Mouse (Mus musculus): ENCODE data around the gene Eif5a.
"Not testable (repeated sequence)": the region's sequence is repeated elsewhere in the genome, so short reads cannot be mapped to it uniquely, and the experiment has no call there.

Eif5a gene

DNA sequence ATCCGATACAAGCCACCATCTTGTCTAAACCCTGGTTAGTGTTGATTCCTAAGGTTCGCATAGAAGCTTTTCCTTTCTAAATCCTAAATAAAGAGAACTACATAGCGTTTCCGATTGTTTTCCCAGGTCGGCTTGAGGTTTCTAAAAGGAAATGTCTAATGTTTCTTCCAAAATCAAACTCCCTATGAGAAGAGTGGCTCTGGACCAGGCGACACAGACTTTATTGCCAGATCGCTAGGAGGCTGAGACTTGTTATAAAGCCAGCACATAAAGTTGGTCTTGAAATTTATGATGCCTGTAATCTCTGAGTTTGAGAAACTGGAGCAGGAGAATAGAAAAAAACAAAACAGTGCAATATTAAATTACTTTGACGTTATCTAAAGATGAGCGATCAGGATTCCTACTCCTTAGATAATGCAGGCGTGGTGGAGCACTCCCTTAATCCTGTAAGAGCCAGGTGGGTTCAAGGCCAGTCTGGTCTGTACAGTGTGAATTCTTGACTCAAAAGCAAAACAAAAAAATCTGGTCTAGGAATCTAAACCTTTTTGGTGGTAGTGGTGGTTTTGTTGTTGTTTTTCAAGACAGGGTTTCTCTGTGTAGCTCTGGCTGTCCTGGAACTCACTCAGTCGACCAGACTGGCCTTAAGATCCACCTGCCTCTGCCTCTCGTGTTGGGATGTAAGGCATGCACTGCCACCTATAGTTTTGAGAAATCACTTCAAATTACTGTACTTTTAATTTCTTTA lies 426 bp upstream of the Eif5a start:
- no peak for DNase-seq (ENCODE audit: low spot score)

DNA sequence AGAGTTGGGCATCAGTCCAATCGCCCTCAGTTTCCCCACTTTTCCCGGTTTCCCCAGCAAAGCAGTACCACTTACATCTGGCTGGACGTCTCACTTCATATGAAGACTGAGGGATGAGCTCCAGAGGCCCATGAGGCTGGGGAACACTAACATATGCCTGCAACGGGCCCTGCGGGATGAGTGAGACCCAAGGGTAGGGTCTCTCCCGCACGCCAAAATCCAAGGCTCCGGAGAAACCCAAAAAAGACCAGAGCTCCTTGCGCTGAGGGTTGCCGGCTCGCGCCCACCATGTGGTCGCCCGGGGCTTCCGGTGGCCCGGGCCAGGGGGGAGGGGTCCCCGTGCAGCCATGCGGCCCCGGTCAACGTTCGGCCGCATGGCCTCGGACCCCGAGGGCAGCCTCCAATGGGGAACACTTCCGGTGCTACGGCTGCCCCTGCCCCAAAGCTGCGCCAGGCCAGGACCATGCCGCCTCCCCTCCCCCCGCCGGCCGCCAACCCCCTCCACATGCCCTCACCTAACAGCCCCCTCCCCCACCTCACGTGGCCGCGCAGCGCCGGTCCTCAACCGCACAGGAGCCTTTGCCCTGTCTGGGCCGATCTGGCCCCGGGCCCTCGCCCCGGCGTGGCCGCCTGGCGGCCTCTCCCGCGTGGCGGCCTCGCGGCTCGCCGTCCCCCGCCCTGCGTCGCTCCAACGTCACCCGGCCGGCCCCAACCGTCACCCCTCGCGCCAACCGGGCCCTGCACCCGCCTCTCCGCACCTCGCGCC lies 1.3 kb downstream of the Eif5a start:
- peak; percentile 79 for DNase-seq (ENCODE audit: low spot score)

DNA sequence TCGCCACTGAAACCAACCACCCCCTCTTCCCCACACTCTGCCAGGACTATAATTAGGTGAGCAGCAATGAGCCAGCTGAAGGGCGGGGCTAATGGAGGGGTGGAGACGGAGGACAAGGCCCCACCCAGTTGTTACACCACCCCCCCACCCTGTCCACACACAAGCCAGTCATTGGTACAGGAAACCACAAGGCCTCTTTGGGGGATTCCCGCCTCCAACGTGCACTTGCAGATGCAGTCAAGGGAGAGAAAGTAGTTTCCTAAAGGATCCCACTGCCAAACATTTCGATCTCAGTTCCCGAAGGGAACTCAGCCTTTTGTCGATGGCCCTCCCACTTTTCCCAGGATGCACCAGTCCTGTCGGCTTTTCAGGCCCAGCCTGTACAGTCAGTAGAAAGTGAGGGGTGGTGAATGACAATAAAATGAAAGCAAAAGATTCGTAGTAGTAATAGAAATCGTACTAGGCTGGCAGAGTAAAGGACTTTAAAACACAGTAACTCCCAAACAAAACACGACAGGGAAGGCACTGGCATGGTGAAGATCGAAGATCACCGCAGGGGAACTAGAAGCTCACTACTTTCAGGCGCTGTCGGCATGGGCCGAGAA lies 2.0 kb downstream of the Eif5a start:
- peak; percentile 84 for DNase-seq (ENCODE audit: low spot score)

DNA sequence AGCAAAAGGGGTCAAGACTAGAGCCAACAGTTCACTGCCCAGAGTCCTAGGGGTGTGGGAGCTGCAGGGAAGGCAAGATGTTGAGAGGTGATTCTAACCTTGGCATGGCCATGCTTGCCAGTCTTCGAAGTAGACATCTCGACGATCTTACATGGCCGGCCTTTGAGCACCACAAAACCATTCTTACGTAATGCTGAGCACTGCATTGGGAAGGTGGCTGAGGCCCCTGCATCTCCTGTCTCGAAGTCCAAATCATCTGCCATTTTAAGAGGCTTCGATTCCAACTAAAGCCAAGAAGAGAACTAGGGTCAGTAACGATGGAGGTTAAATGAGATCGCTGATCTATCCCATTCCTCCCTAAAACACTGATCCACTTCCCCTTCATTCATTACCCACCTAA lies 2.7 kb downstream of the Eif5a start:
- DNase-seq (ENCODE audit: low spot score) = no peak

DNA sequence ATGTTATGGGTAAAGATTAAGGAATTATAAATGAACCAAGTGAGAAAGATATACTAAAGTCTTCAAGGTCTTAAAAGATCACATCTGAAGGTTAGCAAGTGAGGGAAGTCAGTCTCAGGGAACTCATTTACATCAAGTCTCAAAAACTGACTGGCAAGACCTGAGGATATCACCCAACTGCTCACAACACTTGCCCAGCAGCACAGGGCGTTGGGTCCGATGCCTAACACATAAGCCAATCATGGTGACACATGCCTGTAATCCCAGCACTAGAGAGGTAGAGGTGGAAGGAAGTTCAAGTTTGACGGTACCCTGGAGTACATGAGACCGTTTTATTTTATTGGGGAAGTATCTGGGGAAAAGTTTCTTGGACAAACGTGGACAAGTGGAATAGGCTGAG lies 3.6 kb downstream of the Eif5a start:
- no peak for DNase-seq (ENCODE audit: low spot score)

DNA sequence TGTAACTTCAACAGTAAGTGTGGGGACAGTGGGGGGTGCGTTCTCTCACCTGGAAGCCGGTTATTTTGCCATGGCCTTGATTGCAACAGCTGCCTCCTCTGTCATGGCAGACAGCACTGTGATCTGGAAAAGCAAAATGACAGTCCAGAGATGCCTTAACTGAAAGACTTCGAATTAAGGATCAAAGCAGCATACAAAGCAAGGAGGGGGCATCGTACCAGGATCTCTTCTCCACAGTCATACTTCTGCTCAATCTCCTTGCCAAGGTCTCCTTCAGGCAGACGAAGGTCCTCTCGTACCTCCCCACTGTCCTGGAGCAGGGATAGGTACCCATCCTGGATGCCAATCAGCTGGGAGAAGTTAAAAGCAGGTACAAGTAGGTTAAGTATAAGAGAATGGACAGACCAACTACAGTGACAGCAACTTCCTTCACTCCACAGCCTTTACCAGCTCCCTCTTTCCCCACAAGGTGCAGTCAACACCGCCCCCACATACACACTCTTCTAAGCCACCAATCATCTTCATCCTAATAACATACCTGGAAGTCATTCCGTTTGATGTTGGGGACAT lies 4.3 kb downstream of the Eif5a start:
- no peak for DNase-seq (ENCODE audit: low spot score)

DNA sequence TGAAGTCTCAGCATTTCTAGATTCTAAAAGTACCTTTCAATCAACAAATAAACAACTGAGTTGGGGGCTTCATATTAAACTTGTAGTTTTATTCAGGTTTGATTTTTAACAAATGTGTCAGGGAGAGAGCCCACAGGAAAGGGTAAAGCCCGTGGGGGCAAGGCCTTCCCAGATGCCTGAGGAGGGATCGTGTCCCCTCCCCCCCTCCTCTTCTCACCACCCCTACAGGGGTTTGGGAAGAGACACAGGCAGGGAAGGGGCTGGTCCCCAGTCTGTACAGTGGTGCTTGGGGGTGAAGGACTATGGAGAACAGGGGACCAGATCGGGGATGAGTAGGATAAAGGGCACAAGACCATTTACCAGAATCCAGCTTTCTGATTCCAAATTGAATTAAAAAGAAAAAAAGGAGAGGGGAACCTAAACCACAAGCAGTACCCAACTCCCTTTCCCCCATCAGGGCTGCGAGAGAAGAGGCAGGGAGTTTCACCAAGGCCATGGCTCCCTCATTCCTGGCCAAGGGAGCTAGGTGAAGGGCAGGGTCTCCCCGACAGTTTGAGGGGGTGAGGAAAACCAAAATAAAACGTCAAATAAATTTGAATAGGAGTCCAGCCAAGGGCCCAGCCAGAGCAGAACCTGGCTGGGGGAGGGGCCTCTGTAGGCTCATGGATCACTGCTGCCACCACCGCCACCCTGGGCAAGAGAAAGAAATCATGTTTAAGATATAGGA lies 4.9 kb downstream of the Eif5a start:
- DNase-seq (ENCODE audit: low spot score) = not testable (repeated sequence)

DNA sequence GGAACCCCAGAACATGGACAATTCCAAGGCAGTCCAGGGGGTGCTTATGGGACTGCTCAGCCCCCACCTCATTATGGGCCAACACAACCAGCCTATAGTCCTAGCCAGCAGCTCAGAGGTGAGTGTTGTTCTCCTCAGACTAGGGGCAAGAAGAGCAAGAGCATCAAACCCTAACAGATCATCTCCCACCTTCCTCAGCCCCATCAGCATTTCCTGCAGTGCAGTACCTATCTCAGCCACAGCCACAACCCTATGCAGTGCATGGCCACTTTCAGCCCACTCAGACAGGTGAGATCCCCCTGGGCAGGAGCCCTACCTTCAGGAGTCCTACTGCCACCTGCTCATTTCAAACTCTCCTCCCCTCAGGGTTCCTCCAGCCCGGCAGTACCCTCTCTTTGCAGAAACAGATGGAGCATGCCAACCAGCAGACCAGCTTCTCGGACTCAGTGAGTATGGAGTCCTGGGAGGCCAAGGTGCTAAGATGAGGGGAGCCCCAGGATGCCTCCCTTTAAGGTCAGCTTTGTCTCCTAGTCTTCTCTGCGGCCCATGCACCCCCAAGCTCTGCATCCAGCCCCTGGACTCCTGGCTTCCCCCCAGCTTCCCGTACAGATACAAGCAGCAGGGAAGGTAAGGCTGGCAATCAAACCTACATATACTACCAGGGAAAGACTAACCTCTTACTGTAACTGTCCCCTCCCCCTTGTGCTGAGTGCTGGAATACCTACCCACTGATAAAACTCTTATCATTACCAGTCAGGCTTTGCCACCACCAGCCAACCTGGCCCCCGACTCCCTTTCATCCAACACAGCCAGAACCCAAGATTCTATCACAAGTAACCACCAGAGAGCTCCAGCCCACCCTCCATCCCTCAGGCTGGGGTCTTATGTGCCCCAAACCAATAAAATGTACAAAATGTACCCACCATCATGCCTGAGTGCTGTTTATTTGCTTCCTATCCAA lies 5.8 kb downstream of the Eif5a start:
- DNase-seq (ENCODE audit: low spot score) = no peak

DNA sequence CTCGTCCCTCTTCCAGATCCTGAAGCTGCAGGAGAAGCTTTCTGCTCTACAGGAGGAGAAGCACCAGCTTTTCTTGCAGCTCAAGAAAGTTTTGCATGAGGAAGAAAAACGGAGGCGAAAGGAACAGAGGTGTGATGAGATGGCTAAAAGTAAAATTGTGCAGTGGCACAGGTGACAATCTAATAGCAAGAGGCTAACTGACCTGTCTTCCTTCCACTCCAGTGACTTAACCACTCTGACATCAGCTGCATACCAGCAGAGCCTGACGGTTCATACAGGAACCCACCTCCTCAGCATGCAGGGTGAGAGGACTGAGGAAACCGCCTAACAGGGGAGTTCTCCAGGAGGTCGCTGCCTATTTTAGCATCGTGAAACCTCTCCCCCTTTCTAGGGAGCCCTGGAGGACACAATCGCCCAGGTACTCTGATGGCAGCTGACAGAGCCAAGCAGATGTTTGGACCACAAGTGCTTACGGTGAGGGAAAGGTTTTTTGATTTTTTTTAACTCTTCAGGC lies 6.8 kb downstream of the Eif5a start:
- no peak for DNase-seq (ENCODE audit: low spot score)

DNA sequence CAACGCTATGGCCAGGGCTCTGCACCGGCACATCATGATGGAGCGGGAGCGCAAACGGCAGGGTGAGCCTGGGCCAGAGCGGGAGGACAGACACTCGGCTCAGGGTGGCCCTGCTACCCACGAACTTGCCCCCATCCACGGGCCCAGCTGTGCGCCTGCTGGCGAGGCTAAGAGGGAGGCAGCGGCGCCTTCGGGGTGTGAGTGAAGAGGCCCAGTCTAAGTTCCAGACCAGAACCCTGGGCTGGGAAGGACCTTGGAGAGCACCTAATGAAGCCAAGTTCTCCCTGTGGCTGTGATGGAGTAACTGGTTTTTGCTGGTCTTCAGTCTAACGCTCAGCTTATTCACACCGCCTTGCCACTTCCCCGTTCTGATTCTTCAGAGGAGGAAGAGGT lies 7.4 kb downstream of the Eif5a start:
- peak; percentile 53 for DNase-seq (ENCODE audit: low spot score)

DNA sequence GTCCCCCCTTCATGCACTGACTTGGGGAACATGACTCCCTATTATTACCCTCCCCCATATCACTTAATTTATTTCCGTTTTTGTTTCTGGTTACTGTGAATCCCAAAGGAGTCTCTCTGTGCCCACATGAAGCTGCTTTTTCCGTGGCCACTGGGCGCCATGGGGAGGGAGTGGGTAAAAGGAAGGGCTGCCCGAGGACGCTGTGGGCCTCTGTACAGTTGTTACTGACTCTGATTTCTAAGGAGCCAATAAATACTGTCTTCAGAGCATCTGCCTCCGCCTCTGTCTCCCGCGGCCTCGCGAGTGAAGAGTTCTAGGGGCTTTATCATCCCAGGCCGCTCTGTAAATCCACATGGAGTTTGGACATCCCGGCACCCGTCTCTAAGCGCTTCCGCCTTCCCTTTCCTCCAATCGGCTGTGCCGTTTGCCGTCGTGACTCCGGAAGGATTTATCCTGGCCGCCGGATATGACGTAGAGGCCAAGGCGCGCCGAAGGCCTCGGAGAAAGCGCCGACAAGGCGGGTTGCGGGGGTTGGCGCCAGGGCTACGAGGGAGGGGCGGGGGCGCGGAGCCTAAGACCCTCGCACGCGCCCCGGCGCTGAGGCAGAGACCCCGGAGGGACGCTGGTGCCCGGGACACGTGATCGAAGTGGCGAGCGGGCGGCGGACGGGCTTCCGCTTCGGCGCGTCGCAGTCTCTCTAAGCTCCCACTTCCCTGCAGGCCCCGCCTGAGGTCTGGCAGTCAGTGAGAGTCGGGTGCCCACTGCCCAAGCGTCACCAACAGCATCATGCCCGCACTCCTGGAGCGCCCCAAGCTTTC lies 8.0 kb downstream of the Eif5a start, which contains the start of gene Gps2:
Gps2 (plus strand) TSS at position 335 of the 818 bp plus-strand sequence.
- DNase-seq (ENCODE audit: low spot score) = peak; percentile 93

DNA sequence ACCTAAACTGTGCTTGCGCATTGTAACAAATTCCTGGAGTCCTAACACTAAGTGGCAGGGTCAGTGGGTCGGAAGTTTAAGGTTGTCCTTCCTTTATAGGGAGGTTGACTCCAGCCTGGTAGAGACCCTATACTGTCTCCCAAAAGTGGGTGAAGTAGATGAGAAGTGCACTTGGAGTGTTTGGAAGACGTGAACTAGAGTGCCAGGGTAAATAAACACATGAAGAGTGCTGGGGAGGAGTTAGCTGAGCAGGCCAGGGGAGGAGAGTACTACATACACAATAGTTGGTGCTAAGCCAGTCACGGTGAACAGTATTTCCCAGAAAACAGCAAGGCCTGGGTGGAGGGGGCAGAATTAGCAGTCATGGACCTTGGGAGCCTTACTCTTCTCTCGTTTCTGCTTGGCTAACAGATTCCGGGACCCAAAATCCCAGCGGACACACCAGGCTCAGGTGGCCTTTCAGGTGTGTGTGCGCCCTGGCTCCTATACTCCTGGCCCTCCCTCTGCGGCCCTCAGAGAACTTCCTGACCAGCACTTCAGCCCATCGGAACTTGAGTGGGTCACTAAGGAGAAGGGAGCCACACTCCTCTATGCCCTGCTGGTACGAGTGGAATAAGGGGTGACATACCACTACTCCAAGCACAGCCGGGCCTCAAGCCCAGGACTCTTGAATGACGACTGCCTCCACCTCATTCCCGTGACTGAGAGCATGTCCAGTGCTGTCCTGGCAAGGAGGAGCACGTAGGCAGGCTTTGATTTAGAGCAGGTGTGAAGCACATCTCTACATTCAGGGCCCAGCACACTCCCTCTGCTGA lies 8.8 kb downstream of the Eif5a start:
- no peak for DNase-seq (ENCODE audit: low spot score)

DNA sequence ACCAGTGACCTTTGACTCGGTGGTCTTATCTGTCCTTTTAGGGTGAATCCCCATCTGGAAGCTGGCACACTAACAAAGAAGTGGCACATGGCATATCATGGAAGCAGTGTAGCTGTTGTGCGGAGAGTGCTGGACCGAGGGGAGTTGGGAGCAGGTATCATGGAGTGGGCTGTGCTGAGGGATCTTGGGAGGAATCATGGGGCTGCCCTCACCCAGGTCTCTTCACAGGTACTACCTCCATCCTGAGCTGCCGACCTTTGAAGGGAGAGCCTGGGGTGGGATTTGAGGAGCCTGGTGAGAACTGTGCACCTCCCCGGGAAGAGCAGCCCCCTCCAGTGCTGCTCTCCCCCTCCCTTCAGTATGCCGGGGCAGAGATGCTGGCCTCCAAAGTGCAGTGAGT lies 10.1 kb downstream of the Eif5a start:
- no peak for DNase-seq (ENCODE audit: low spot score)

DNA sequence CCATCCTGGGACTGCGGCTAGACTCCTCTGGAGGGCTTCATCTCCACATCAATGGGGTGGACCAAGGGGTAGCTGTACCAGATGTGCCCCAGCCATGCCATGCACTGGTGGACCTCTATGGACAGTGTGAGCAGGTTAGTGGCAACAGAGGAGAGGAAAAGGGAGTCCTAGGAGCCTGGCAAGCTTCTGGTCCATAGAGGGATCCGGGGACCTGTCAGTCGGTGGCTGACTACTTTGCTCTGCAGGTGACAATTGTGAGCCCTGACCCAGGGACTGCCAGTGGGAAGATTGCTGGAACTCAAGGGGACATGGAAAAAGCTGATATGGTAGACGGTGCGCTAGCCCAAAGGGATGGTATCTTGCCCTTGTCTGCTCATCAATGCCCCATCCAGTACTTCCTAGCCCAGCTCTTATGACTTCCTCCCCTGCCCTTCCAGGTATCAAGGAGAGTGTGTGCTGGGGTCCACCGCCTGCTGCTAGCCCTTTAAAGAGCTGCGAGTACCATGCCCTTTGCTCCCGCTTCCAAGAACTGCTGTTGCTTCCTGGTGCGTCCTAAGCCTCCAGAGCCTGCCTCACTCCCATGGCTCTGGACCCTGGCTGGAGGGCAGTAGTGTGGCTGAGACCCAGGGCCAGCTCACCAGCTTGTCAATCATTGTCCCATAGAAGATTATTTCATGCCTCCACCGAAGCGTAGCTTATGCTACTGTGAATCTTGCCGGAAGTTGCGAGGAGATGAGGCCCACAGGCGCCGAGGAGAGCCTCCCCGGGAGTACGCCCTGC lies 10.8 kb downstream of the Eif5a start:
- DNase-seq (ENCODE audit: low spot score) = peak; percentile 88

DNA sequence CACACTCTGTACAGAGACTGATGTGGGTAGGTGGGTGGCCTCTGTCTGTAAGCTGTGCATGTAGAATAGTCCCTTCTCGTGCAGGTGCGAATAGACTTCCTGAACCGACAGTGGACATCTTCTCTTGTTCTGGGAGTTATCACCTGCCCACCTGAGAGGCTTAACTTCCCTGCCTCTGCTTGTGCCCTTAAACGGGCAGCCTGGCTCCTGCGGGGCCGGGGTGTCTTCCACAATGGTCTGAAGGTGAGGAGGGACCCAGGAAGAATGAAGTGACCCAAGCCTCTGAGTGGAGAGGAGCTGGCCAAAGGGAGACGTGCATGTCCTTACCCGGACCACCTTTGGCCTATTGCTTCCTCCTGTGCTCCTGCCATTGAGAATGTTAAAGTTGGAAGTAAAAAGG lies 11.6 kb downstream of the Eif5a start:
- no peak for DNase-seq (ENCODE audit: low spot score)

DNA sequence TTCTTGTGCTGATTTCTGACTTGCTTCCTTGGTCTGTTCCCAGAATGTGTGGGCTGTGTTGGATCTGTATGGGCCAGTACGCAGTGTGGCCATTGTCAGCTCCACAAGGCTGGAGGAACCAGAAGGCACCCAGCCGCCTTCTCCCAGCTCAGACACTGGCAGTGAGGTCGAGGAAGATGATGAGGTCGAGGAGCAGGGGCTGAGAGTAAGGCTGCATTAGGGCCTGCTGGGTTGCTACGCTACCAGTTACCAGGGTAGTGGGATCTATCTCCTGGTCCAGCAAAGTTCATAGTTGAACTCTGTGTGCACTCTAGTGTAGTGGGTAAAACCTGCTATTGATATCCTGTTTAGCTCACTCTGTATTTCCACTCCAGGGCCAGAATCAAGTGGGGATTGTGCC lies 12.6 kb downstream of the Eif5a start:
- DNase-seq (ENCODE audit: low spot score) = no peak

DNA sequence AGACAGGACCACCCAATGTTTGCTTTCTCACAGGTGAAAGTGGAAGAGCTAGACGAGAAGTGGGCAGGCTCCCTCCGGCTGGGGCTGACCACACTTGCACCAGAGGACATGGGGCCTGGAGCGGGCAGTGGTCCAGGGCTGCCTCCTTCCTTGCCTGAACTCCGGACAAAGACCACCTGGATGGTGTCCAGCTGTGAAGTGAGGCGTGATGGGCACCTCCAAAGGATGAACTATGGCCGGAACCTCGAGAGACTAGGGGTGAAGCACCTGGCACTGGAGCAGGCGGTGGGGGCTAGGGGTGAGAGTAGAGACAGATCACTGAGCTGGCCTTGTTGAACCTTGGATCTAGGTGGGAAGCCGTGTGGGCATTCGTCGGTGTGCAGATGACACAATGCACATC lies 13.1 kb downstream of the Eif5a start:
- no peak for DNase-seq (ENCODE audit: low spot score)

DNA sequence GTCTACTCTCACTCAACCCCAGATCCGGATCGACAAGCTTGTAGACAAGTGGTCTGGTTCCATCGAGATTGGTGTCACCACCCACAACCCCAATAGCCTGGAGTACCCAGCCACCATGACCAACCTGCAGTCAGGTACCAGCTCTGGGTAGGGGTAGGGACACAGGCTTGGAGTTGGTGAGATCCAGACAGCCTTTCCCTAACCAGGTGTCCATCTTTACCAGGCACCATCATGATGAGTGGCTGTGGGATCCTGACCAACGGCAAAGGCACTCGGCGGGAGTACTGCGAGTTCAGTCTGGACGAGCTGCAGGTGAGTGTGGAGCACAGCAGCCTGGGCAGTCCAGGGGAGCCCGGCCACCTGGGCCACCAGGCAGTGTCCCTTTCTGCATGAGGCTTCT lies 17.4 kb downstream of the Eif5a start:
- no peak for DNase-seq (ENCODE audit: low spot score)
